Mouse (Mus musculus) forebrain, embryonic 16.5 days (tissue): Measurements from ENCODE around the gene Adgrg2. TPM values are rescaled to one million over a fixed set of nuclear protein-coding genes. Genes with fewer than 3 reads are reported as not detected.

Source experiments
- ATAC-seq: fragments of 200-750 bp; cut with Nextera tagmentation; 2 replicates; pipeline ENCODE4 v1.8.0; 2017; ENCODE audit warnings: mild to moderate bottlenecking, moderate library complexity
- H3K27ac ChIP-seq: fragments of 300-500 bp; sonication (generic); 2 replicates; pipeline ENCODE4 v1.5.1; 2014; ENCODE audit warnings: low read length, control low read depth
- H3K27me3 ChIP-seq: fragments of 300-500 bp; sonication (generic); replicated peaks from 2 replicates; pipeline ENCODE4 v1.6.1; 2014; ENCODE audit warnings: low read length; ENCODE audit not compliant: control insufficient read depth, insufficient read depth
- H3K36me3 ChIP-seq: fragments of 300-500 bp; sonication (generic); 2 replicates; pipeline ENCODE4 v1.6.1; 2014; ENCODE audit not compliant: control insufficient read depth, insufficient read depth
- H3K4me1 ChIP-seq: fragments of 300-500 bp; sonication (generic); replicated peaks from 2 replicates; pipeline ENCODE4 v1.6.1; 2014; ENCODE audit warnings: low read length; ENCODE audit not compliant: control insufficient read depth, insufficient read depth
- H3K4me2 ChIP-seq: fragments of 300-500 bp; sonication (generic); 2 replicates; pipeline ENCODE4 v1.6.1; 2014; ENCODE audit warnings: mild to moderate bottlenecking, low read length, control low read depth
- H3K4me3 ChIP-seq: fragments of 300-500 bp; sonication (generic); replicated peaks from 2 replicates; pipeline ENCODE4 v1.5.1; 2014; ENCODE audit warnings: mild to moderate bottlenecking, low read length, control low read depth
- H3K9ac ChIP-seq: fragments of 300-500 bp; sonication (generic); replicated peaks from 2 replicates; pipeline ENCODE4 v1.6.1; 2014; ENCODE audit warnings: low read depth, low read length, control low read depth
- H3K9me3 ChIP-seq: fragments of 300-500 bp; sonication (generic); 2 replicates; pipeline ENCODE4 v1.6.1; 2016; ENCODE audit warnings: low read length; ENCODE audit not compliant: control insufficient read depth
- WGBS: fragments of 180-500 bp; shearing (Covaris S2); extraction: QIAGEN DNeasy Blood & Tissue Kit; methylation state at CpG from one replicate; pipeline ENCODE4 v1.1.7; 2014; 5-methylcytosine and 5-hydroxymethylcytosine counted together
- polyA plus RNA-seq: library from polyadenylated mRNA; unstranded; fragments of >200 nt; fragmentation: Nextera tagmentation; extraction: Ambion mirVana; gene quantifications from 2 replicates; pipeline ENCODE4 v1.2.1, GENCODE M21; 2015

Adgrg2 gene
- 0.67 and 0.95 TPM in 2 replicates for polyA plus RNA-seq

DNA sequence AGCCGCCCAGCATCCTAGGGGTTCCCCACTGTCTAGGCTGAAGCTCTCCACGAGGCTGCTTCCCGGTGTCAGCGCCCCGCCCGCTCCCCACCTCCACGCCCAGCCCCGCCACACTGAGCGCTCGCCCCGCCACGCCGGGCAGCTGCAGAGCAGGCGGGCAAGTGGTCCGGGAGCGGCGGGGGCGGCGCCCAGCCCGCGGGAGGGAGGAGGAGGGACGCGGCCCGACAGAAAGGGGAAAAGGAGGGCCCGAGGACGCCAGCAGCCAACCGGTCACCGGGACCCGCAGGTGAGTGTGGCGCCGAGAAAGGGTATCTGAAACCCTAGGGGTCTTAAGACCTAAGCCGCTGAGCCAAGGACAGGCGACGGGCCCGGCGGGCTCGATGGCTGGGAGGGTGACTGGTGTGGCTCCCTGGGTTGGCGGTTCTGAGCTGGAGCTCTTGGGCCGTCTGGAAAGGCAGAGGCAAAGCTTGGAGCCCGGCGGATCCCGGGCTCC lies at the start of gene Adgrg2:
TSS of gene Adgrg2 (plus strand) at position 227 of the 493 bp plus-strand sequence.
- peak within 1 kb of the TSS; percentile 45 for H3K4me3 ChIP-seq
- WGBS = 11% methylated on average over 39 of the region's 42 CpGs
- H3K4me1 ChIP-seq = no peaks in the 10 kb centered on the region
- H3K9me3 ChIP-seq = no peaks in the 10 kb centered on the region
- peak within 1 kb of the TSS; percentile 58 for H3K9ac ChIP-seq
- H3K27ac ChIP-seq = no peak within 1 kb of the TSS
- ATAC-seq = peak; percentile 87
- H3K27me3 ChIP-seq = no peaks in the 10 kb centered on the region
- peak within 1 kb of the TSS; percentile 61 for H3K4me2 ChIP-seq
- H3K36me3 ChIP-seq = no peaks in the 10 kb centered on the region

DNA sequence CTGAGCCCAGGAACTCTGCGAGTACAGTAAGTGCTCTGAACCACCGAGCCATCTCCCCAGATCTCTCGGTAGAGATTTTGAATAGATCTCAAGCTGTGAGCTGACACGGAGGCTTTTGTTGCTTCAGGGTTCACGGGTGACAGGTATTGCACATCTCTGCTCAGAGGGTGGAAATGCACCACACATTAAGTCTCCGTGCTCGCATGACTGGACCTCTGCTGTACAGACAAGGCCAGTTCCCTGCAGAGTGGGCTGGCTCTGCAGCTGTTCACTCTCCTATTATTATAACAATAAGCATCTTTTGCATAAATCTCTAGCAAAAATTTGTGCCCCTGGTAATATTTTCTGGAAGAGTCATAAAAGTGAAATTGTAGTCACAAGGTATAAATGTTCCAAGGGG lies 39.5 kb upstream of the Adgrg2 start:
- H3K9me3 ChIP-seq = no peaks in the 10 kb centered on the region
- no peak overlapping the region for H3K4me2 ChIP-seq
- H3K4me3 ChIP-seq = no peak overlapping the region
- no peaks in the 10 kb centered on the region for H3K4me1 ChIP-seq
- no peaks in the 10 kb centered on the region for H3K36me3 ChIP-seq
- no peak for ATAC-seq
- H3K27ac ChIP-seq = no peak overlapping the region
- no peak overlapping the region for H3K9ac ChIP-seq
- WGBS = 39% methylated on average over 7 of the region's 7 CpGs
- H3K27me3 ChIP-seq = no peaks in the 10 kb centered on the region

DNA sequence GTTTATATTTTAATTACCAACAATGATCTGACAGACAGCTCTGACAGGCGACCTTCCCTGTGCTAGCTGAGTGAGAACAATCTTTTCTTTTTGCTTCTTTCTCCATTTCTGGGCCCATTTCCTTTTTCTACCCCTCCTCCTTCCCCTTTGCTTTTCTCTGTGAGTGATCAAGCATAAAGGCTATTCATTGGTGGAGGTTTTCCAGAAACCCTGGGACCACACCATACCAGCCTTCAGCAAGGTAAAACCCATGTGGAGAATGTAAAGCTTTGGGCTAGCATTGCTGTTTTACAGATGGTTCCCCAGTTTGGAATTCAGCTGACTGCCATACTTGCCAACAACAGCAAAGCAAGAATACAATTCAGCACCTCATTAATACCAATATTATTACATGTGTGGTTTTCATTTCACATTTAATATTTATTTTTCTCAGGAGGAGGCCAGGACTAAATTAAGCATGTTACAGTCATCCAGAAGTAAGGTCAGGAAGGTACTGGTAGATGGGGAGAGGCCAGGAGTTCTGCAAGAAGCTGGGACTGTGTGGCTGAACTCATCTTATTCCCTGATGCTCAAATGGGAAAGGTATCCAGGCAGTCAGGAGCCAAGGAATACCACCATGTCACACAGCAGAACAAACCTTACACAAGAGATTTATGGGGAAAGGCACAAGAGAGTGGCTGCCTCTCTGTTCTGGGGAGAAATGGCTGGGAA lies 38.4 kb upstream of the Adgrg2 start:
- H3K9ac ChIP-seq = no peak overlapping the region
- H3K27ac ChIP-seq = no peak overlapping the region
- H3K4me1 ChIP-seq = no peaks in the 10 kb centered on the region
- H3K36me3 ChIP-seq = no peaks in the 10 kb centered on the region
- no peak overlapping the region for H3K4me3 ChIP-seq
- no peak overlapping the region for H3K4me2 ChIP-seq
- no peaks in the 10 kb centered on the region for H3K27me3 ChIP-seq
- no peaks in the 10 kb centered on the region for H3K9me3 ChIP-seq
- WGBS = 11% methylated on average over 1 of the region's 1 CpGs
- ATAC-seq = 0 out of 2 replicates have a peak, but pooled peaks have one; percentile 55

DNA sequence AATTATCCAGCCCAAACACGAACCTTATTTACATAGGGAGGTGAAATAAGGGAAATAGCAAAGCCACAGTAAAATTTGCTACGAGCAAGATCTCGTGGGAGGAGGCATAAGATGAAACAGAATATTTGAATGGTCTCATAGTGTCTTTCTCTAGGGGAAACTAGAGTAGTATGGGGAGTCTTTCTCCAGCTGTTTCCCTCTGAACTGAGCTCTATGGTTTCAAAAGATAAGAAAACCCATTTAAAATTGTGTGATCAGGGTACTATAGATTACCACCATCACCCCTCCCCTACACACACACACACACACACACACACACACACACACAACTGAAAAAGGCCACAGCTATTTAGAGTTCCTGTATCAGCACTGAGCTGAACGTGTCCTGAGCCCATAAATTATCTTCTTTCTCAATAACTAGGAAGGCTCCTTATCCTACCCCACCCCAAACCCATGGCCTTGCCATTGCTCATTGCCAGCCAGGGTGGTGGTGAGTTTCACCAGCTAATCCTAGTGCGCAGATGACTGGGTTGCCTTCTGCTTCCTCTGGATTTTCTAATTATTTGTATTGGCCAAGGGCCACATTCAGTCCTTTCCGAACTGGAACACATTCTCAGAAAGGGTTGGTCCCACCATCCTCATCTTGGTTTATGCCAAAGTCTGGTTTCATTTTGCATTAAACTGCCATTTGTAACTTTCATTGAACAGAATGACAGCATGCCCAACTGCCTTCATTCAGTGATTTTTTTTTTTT lies 5.6 kb upstream of the Adgrg2 start:
- 81% methylated on average over 6 of the region's 6 CpGs for WGBS

DNA sequence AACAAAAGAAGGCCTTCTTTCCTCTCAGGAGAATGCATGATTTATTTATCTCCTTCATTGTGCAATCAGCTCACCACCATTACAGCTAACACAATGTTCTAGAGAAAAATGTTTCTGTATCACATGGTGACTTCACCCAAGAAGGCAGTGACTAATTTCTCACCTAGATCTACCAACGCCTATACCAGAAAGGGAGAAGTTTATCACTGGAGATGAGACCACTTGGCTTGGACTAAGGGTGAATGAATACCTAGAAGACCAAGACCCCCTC lies 5.1 kb upstream of the Adgrg2 start:
- no peak for ATAC-seq
- WGBS = 86% methylated on average over 1 of the region's 1 CpGs
- Histone ChIP-seq H3K27ac (no peak overlapping the region), H3K4me3 (no peak overlapping the region), H3K9ac (no peak overlapping the region), H3K27me3 (no peaks in the 10 kb centered on the region), H3K36me3 (no peaks in the 10 kb centered on the region), H3K4me1 (no peaks in the 10 kb centered on the region), H3K4me2 (no peak overlapping the region), H3K9me3 (no peaks in the 10 kb centered on the region)

More for the DNA sequence above, 5.6 kb upstream of the Adgrg2 start:
- Histone ChIP-seq H3K36me3 (no peaks in the 10 kb centered on the region), H3K4me1 (no peaks in the 10 kb centered on the region), H3K27ac (no peak overlapping the region), H3K4me3 (no peak overlapping the region), H3K4me2 (no peak overlapping the region), H3K9ac (no peak overlapping the region), H3K9me3 (no peaks in the 10 kb centered on the region), H3K27me3 (no peaks in the 10 kb centered on the region)
- no peak for ATAC-seq

DNA sequence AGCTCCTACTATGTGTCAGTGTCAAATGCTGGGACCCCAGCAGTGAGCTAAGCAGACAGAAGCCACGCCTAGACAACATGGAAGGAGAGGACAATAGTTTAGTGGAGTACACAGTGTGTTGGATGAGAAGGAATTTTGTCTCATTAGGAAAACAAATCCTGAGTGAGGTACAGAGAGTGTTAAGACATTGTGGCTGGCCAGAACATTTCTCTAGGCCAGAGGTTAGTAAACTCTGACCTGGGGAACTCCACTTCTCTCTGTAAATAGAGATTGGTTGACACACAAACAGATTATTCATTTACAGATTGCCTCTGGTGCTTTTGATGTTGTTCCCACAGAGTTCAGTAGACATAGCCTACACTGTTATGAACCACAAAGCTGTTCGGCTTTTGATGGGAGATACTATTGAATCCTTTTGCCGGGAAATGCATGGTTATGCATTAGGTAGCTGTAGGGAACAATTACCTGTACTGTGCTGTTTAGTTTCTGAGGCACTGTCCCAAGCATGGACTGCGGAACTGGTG lies 22.5 kb downstream of the Adgrg2 start:
- ATAC-seq = no peak
- no peak overlapping the region for H3K4me3 ChIP-seq

DNA sequence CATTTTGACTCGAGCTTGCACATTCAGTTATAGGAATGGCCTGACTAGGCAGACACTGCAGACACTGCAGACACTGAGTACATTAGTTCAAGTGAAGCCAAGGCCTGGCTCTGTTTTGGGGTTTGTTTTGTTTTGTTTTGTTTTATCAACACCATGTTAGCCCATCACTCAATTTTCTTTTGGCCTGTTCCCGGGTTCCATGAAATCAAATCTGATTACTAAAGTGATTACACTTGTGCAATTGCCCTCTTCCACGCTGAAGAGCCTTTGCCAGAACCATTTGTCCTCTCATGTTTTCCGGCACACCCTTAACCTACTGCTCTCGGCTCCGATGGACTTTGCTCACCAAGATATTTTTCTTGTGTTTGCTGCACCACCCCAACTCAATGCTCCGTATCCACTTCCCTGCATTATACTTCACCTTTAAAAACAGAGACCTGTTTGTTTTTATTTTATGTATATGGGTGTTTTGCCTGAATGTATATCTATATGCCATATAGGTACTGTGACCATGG lies 23.4 kb downstream of the Adgrg2 start:
- H3K27me3 ChIP-seq = no peaks in the 10 kb centered on the region
- no peaks in the 10 kb centered on the region for H3K4me1 ChIP-seq
- no peak for ATAC-seq
- H3K36me3 ChIP-seq = no peaks in the 10 kb centered on the region
- H3K4me2 ChIP-seq = no peak overlapping the region
- 88% methylated on average over 7 of the region's 7 CpGs for WGBS
- H3K27ac ChIP-seq = no peak overlapping the region
- H3K4me3 ChIP-seq = no peak overlapping the region
- H3K9me3 ChIP-seq = no peaks in the 10 kb centered on the region
- H3K9ac ChIP-seq = no peak overlapping the region

More for the DNA sequence above, 22.5 kb downstream of the Adgrg2 start:
- Histone ChIP-seq H3K36me3 (no peaks in the 10 kb centered on the region), H3K27me3 (no peaks in the 10 kb centered on the region), H3K4me1 (no peaks in the 10 kb centered on the region), H3K9me3 (no peaks in the 10 kb centered on the region), H3K9ac (no peak overlapping the region), H3K27ac (no peak overlapping the region), H3K4me2 (no peak overlapping the region)
- WGBS = 82% methylated on average over 4 of the region's 4 CpGs

DNA sequence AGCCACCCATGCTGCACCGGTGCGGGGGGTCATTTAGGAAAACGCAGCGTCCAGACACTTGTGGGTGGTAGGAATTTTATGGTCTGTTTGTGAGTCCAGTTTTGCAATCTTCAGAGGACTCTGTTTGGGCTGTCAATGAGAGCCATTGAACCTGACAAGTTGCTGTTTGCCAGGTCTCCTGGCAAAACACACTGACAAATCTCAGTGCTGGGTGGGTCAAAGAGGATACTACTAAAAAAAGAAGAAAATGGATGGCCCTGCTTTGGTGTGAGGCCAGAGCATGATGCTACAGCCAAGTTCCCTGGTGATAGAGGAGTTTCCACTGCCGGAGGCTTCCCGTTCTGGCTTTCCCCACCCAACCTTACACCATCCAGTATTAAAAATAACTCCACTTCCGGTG lies 27.9 kb downstream of the Adgrg2 start:
- no peak overlapping the region for H3K27ac ChIP-seq
- ATAC-seq = no peak
- WGBS = 85% methylated on average over 7 of the region's 7 CpGs
- no peak overlapping the region for H3K9ac ChIP-seq
- no peaks in the 10 kb centered on the region for H3K9me3 ChIP-seq
- no peak overlapping the region for H3K4me3 ChIP-seq
- no peak overlapping the region for H3K4me2 ChIP-seq
- H3K36me3 ChIP-seq = no peaks in the 10 kb centered on the region
- H3K4me1 ChIP-seq = no peaks in the 10 kb centered on the region
- H3K27me3 ChIP-seq = no peaks in the 10 kb centered on the region

DNA sequence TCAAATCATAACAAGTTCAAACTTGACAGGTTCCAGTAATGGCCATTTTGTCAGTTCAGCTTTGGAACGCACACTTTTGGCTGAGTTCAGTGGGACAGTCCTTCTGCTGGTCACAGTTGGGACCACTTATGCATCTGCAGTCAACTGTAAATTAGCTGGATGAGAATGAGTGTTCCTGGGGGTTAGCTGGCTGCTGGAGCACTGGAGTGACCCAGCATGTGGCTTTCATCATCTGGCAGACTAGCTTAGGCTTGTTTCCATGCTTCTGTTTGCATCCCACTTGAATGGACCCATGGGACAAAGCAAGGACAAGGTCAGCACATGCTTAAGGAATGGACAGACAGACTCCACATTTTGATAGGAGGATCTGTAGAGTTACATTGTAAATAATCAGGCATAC lies 33.2 kb downstream of the Adgrg2 start:
- no peak overlapping the region for H3K9ac ChIP-seq
- ATAC-seq = no peak
- H3K9me3 ChIP-seq = no peaks in the 10 kb centered on the region
- no peak overlapping the region for H3K4me2 ChIP-seq
- no peak overlapping the region for H3K4me3 ChIP-seq
- H3K27me3 ChIP-seq = no peaks in the 10 kb centered on the region
- no peaks in the 10 kb centered on the region for H3K4me1 ChIP-seq
- H3K36me3 ChIP-seq = no peaks in the 10 kb centered on the region
- 86% methylated on average over 1 of the region's 1 CpGs for WGBS
- no peak overlapping the region for H3K27ac ChIP-seq
